Mouse (Mus musculus) CH12.LX (cell line): ENCODE results near the gene Atp1a3. TPM values are rescaled to one million over a fixed set of nuclear protein-coding genes. Genes with fewer than 3 reads are reported as not detected.

Experiments used
- DNase-seq: peaks from one replicate; pipeline ENCODE4 v3.0.0-alpha.2; 2013; ENCODE audit errors: extremely low read depth
- H3K27ac ChIP-seq: 2 replicates; pipeline ENCODE4 v1.5.1; 2012; ENCODE audit warnings: low read depth, mild to moderate bottlenecking, control low read depth, moderate library complexity; ENCODE audit not compliant: insufficient read depth
- H3K27me3 ChIP-seq: replicated peaks from 2 replicates; pipeline ENCODE3; 2012; ENCODE audit warnings: inconsistent platforms
- H3K36me3 ChIP-seq, 2 experiments: replicated peaks in 1 of 2; 2 replicates each; pipeline versions ENCODE3 to v1.6.1; 2012; ENCODE audit warnings: inconsistent platforms in 1 of 2, low read length in 1 of 2, mild to moderate bottlenecking in 1 of 2, mixed read lengths in 1 of 2, moderate library complexity in 1 of 2; ENCODE audit not compliant: control insufficient read depth in 1 of 2, insufficient read depth in 1 of 2
- H3K4me1 ChIP-seq, 2 experiments: 2 replicates each; pipeline ENCODE4 v1.6.1; 2012; ENCODE audit warnings: inconsistent platforms in 1 of 2, moderate library complexity in 1 of 2; ENCODE audit not compliant: insufficient read depth in 2 of 2, control insufficient read depth in 1 of 2
- H3K4me2 ChIP-seq: 2 replicates; pipeline ENCODE4 v1.6.1; 2012; ENCODE audit warnings: low read depth, mild to moderate bottlenecking, control low read depth; ENCODE audit not compliant: poor library complexity, insufficient read depth, severe bottlenecking
- H3K4me3 ChIP-seq, 3 experiments: fragments of 150-350 bp in 1 of 3; sonication (generic) in 1 of 3; replicated peaks in 1 of 3; 2 replicates each; pipeline versions ENCODE3 to v1.5.1; 2011 to 2012; ENCODE audit warnings: low read depth in 2 of 3, low read length in 2 of 3, mild to moderate bottlenecking in 2 of 3, moderate library complexity in 2 of 3, control low read depth in 1 of 3, improper control_type of control experiment in 1 of 3, inconsistent platforms in 1 of 3, mixed read lengths in 1 of 3; ENCODE audit not compliant: poor library complexity in 1 of 3
- H3K79me2 ChIP-seq: replicated peaks from 2 replicates; pipeline ENCODE4 v1.6.1; 2012; ENCODE audit warnings: mild to moderate bottlenecking, moderate library complexity; ENCODE audit not compliant: control insufficient read depth, poor library complexity, insufficient read depth, severe bottlenecking; ENCODE audit errors: extremely low read depth
- H3K9ac ChIP-seq: 2 replicates; pipeline ENCODE4 v1.6.1; 2012; ENCODE audit warnings: low read depth, mild to moderate bottlenecking, control low read depth, moderate library complexity; ENCODE audit not compliant: insufficient read depth
- H3K9me3 ChIP-seq: replicated peaks from 2 replicates; pipeline ENCODE3; 2012; ENCODE audit warnings: low read length, inconsistent platforms, mixed read lengths
- BHLHE40 ChIP-seq: IDR thresholded peaks from 2 replicates; pipeline ENCODE4 v1.6.1; 2011; ENCODE audit warnings: mild to moderate bottlenecking, low read depth, low read length, improper control_type of control experiment
- CHD1 ChIP-seq: IDR thresholded peaks from 2 replicates; pipeline ENCODE4 v1.6.1; 2012; ENCODE audit warnings: low read depth, low read length, improper control_type of control experiment, inconsistent platforms
- CHD2 ChIP-seq: IDR thresholded peaks from 2 replicates; pipeline ENCODE4 v1.6.1; 2011; ENCODE audit warnings: low read length, improper control_type of control experiment
- CTCF ChIP-seq, 2 experiments: IDR thresholded peaks in 1 of 2; conservative IDR thresholded peaks in 1 of 2; 2 replicates each; pipeline ENCODE4 v1.5.1; 2011 to 2012; ENCODE audit warnings: low read depth in 2 of 2, low read length in 2 of 2, improper control_type of control experiment in 1 of 2, inconsistent platforms in 1 of 2, mild to moderate bottlenecking in 1 of 2, moderate library complexity in 1 of 2
- ELF1 ChIP-seq: IDR thresholded peaks from 2 replicates; pipeline ENCODE4 v1.6.1; 2014; ENCODE audit warnings: low read depth, mild to moderate bottlenecking, inconsistent platforms, low read length, improper control_type of control experiment
- IRF4 ChIP-seq: IDR thresholded peaks from 2 replicates; pipeline ENCODE4 v1.6.1; 2014; ENCODE audit warnings: low read depth, mild to moderate bottlenecking, inconsistent platforms, low read length, improper control_type of control experiment
- JUN ChIP-seq: IDR thresholded peaks from 2 replicates; pipeline ENCODE4 v1.6.1; 2011; ENCODE audit warnings: low read depth, mild to moderate bottlenecking, low read length, improper control_type of control experiment, moderate library complexity; ENCODE audit not compliant: insufficient read depth
- KAT2A ChIP-seq: IDR thresholded peaks from 2 replicates; pipeline ENCODE4 v1.6.1; 2012; ENCODE audit warnings: low read length, improper control_type of control experiment, inconsistent platforms; ENCODE audit not compliant: insufficient replicate concordance
- MAFK ChIP-seq: IDR thresholded peaks from 2 replicates; pipeline ENCODE4 v1.6.1; 2011; ENCODE audit warnings: low read length, improper control_type of control experiment; ENCODE audit not compliant: insufficient replicate concordance
- MAX ChIP-seq: IDR thresholded peaks from 2 replicates; pipeline ENCODE4 v1.6.1; 2011; ENCODE audit warnings: low read length, improper control_type of control experiment
- MAZ ChIP-seq: IDR thresholded peaks from 2 replicates; pipeline ENCODE4 v1.6.1; 2012; ENCODE audit warnings: low read depth, mild to moderate bottlenecking, inconsistent platforms, low read length, improper control_type of control experiment, moderate library complexity
- MEF2A ChIP-seq: IDR thresholded peaks from 2 replicates; pipeline ENCODE4 v1.6.1; 2014; ENCODE audit warnings: low read depth, mild to moderate bottlenecking, inconsistent platforms, low read length, improper control_type of control experiment, borderline replicate concordance
- MXI1 ChIP-seq: IDR thresholded peaks from 2 replicates; pipeline ENCODE4 v1.6.1; 2011; ENCODE audit warnings: mild to moderate bottlenecking, low read depth, low read length, improper control_type of control experiment
- NELFE ChIP-seq: IDR thresholded peaks from 2 replicates; pipeline ENCODE4 v1.6.1; 2011; ENCODE audit warnings: low read depth, low read length, improper control_type of control experiment
- NRF1 ChIP-seq: IDR thresholded peaks from 2 replicates; pipeline ENCODE4 v1.6.1; 2014; ENCODE audit warnings: low read depth, mild to moderate bottlenecking, inconsistent platforms, low read length, improper control_type of control experiment, moderate library complexity
- POLR2AphosphoS2 ChIP-seq: IDR thresholded peaks from 2 replicates; pipeline ENCODE4 v1.6.1; 2011; ENCODE audit warnings: low read depth, low read length, improper control_type of control experiment
- RCOR1 ChIP-seq: conservative IDR thresholded peaks from 2 replicates; pipeline ENCODE4 v1.6.1; 2012; ENCODE audit warnings: low read depth, mild to moderate bottlenecking, inconsistent platforms, low read length, improper control_type of control experiment
- SIN3A ChIP-seq: IDR thresholded peaks from 2 replicates; pipeline ENCODE4 v1.6.1; 2012; ENCODE audit warnings: low read length, improper control_type of control experiment, inconsistent platforms
- TBP ChIP-seq: conservative IDR thresholded peaks from 2 replicates; pipeline ENCODE4 v1.6.1; 2011; ENCODE audit warnings: low read depth, low read length, improper control_type of control experiment
- TCF12 ChIP-seq: IDR thresholded peaks from 2 replicates; pipeline ENCODE4 v1.6.1; 2014; ENCODE audit warnings: low read depth, mild to moderate bottlenecking, inconsistent platforms, low read length, improper control_type of control experiment
- USF1 ChIP-seq: IDR thresholded peaks from 2 replicates; pipeline ENCODE4 v1.6.1; 2014; ENCODE audit warnings: low read depth, mild to moderate bottlenecking, inconsistent platforms, low read length, improper control_type of control experiment
- USF2 ChIP-seq: conservative IDR thresholded peaks from 2 replicates; pipeline ENCODE4 v1.6.1; 2011; ENCODE audit warnings: low read depth, low read length, improper control_type of control experiment
- ZMIZ1 ChIP-seq: IDR thresholded peaks from 2 replicates; pipeline ENCODE4 v1.6.1; 2012; ENCODE audit warnings: low read depth, mild to moderate bottlenecking, inconsistent platforms, low read length, improper control_type of control experiment
- ZNF384 ChIP-seq: IDR thresholded peaks from 2 replicates; pipeline ENCODE4 v1.6.1; 2012; ENCODE audit warnings: low read depth, low read length, improper control_type of control experiment, inconsistent platforms
- dilution Hi-C: fragments of 300-500 bp; cut with MboI; formaldehyde crosslinking; loops from 2 replicates; pipeline ENCODE4 v1.14.3; 2020; ENCODE audit warnings: low sequenced_read_pairs; ENCODE audit not compliant: extremely low pct_unique_long_range_greater_than_20kb, extremely low pct_ligation_motif_present
- in situ Hi-C: fragments of 300-500 bp; cut with MboI; formaldehyde crosslinking; loops from 3 replicates; pipeline ENCODE4 v1.14.3; 2019; ENCODE audit warnings: low sequenced_read_pairs, low pct_ligation_motif_present, low pct_unique_long_range_greater_than_20kb, mixed read lengths
- polyA plus RNA-seq: library from polyadenylated mRNA; unstranded; fragments of >175 nt; gene quantifications from 2 replicates; pipeline ENCODE4 v1.2.1, GENCODE M21; 2012; ENCODE audit warnings: low read depth; ENCODE audit not compliant: insufficient read length
- total RNA-seq, 2 experiments: library from RNA; depleted of rRNA; stranded (reverse); fragments of 300-350 nt in 1 of 2; fragments of >200 nt in 1 of 2; gene quantifications; 2 replicates each; pipeline ENCODE4 v1.2.3; 2012 to 2014

Gene Atp1a3
- total and polyA plus RNA-seq, 3 experiments, result 0.17 to 0.24 TPM; not detected in 1

GRCm38 (mm10) chr7:24993081-24993480, 12.7 kb downstream of the Atp1a3 start:
- Histone ChIP-seq H3K4me2 (no peak overlapping the region), H3K79me2 (no peaks in the 10 kb centered on the region), H3K9me3 (no peaks in the 10 kb centered on the region), H3K36me3 (no peaks in the 10 kb centered on the region), H3K4me3 (no peak overlapping the region), H3K27ac (no peak overlapping the region), H3K9ac (no peak overlapping the region), H3K4me1 (peaks cover 0 to 4% of the 10 kb centered on the region in 2 experiments; a peak in 1 of 4 replicates), H3K27me3 (peaks cover 80% of the 10 kb centered on the region)
- TF ChIP-seq MAX, result no peak
- no peak for TF ChIP-seq NRF1
- no peak for TF ChIP-seq RCOR1
- no peak for TF ChIP-seq SIN3A
- TF ChIP-seq MAFK, result no peak
- TF ChIP-seq MEF2A, result no peak
- TF ChIP-seq TBP, result no peak
- no peak for TF ChIP-seq MAZ
- no peak for TF ChIP-seq CHD1
- no peak for TF ChIP-seq CTCF (conservative IDR thresholded peaks at IDR 0.05 in 1 of 2, IDR thresholded peaks at IDR 0.05 in 1 of 2; ENCODE audit: low read depth in 2 of 2, low read length in 2 of 2)
- no peak for TF ChIP-seq CHD2
- no peak for TF ChIP-seq MXI1
- TF ChIP-seq POLR2AphosphoS2, result no peak
- no peak for TF ChIP-seq ZNF384
- no peak for TF ChIP-seq NELFE
- no peak for TF ChIP-seq TCF12
- no peak for TF ChIP-seq BHLHE40
- TF ChIP-seq ZMIZ1, result no peak
- no peak for TF ChIP-seq KAT2A
- no peak for DNase-seq
- in situ Hi-C loops (no loop called here), dilution Hi-C loops (no loop called here)

GRCm38 (mm10) chr7:24990478-24990877, 15.3 kb downstream of the Atp1a3 start:
- DNase-seq, result no peak
- in situ Hi-C loops, result no loop called here
- no peak for TF ChIP-seq JUN
- TF ChIP-seq USF1, result no peak
- no peak for TF ChIP-seq USF2
- TF ChIP-seq NELFE, result no peak
- no peak for TF ChIP-seq IRF4
- no peak for TF ChIP-seq MAX
- TF ChIP-seq CHD1, result no peak
- TF ChIP-seq ELF1, result no peak
- Histone ChIP-seq H3K27ac (no peak overlapping the region), H3K79me2 (no peaks in the 10 kb centered on the region), H3K4me1 (no peaks in the 10 kb centered on the region; a peak in 1 of 4 replicates), H3K4me3 (no peak overlapping the region), H3K9me3 (no peaks in the 10 kb centered on the region), H3K27me3 (peaks cover 82% of the 10 kb centered on the region), H3K4me2 (no peak overlapping the region), H3K36me3 (no peaks in the 10 kb centered on the region), H3K9ac (no peak overlapping the region)
- dilution Hi-C loops, result no loop called here
